Mouse (Mus musculus) lung, adult 2 months (tissue): Measurements from ENCODE around the gene Mfap3l. TPM values are rescaled to one million over a fixed set of nuclear protein-coding genes. Genes with fewer than 3 reads are reported as not detected.

Source experiments
- DNase-seq: peaks from one replicate; pipeline ENCODE4 v3.0.0; 2022
- H3K4me1 ChIP-seq: fragments of 200-500 bp; 2 replicates; pipeline ENCODE4 v1.6.1; 2011; ENCODE audit warnings: low read length; ENCODE audit not compliant: control insufficient read depth, insufficient read depth
- H3K4me3 ChIP-seq: fragments of 200-500 bp; replicated peaks from 2 replicates; pipeline ENCODE3; 2011; ENCODE audit warnings: low read depth, mild to moderate bottlenecking, control low read depth, low read length; ENCODE audit errors: extremely low read depth
- CTCF ChIP-seq: fragments of 200-500 bp; IDR thresholded peaks from 2 replicates; pipeline ENCODE4 v1.5.1; 2011; ENCODE audit warnings: mild to moderate bottlenecking, low read length, control low read depth; ENCODE audit not compliant: insufficient read depth
- POLR2A ChIP-seq: fragments of 200-500 bp; IDR thresholded peaks from 2 replicates; pipeline ENCODE4 v1.6.1; 2011; ENCODE audit warnings: low read depth, mild to moderate bottlenecking, control low read depth, low read length, borderline replicate concordance; ENCODE audit errors: extremely low read depth
- WGBS: fragments of 180-500 bp; shearing (Covaris S2); methylation state at CpG from one replicate; pipeline ENCODE4 v1.1.7; 2018; 5-methylcytosine and 5-hydroxymethylcytosine counted together
- polyA plus RNA-seq: library from polyadenylated mRNA; depleted of rRNA; stranded (reverse); fragments of >200 nt; gene quantifications from 2 replicates; pipeline ENCODE4 v1.2.3, GENCODE M21; 2012; rRNA removed

Mfap3l gene
- polyA plus RNA-seq, 1 experiment, result 10.7 TPM

GRCm38 (mm10) chr8:60678590-60678989 lies 46.0 kb downstream of the Mfap3l start:
- WGBS, result 80% methylated on average over 6 of the region's 6 CpGs
- Histone ChIP-seq H3K4me1 (no peaks in the 10 kb centered on the region), H3K4me3 (no peak overlapping the region)
- TF ChIP-seq CTCF (no peak), POLR2A (no peak)
- no peak for DNase-seq

- WGBS, result 76% methylated on average over 4 of the region's 4 CpGs
- H3K4me1 ChIP-seq, result no peaks in the 10 kb centered on the region
- DNase-seq, result no peak
- H3K4me3 ChIP-seq, result no peak overlapping the region
- TF ChIP-seq CTCF, result no peak
- TF ChIP-seq POLR2A, result no peak
Measured at GRCm38 (mm10) chr8:60681811-60682210, 49.2 kb downstream of the Mfap3l start.

GRCm38 (mm10) chr8:60682340-60682739 lies 49.7 kb downstream of the Mfap3l start:
- 93% methylated on average over 2 of the region's 2 CpGs for WGBS
- Histone ChIP-seq H3K4me1 (no peaks in the 10 kb centered on the region), H3K4me3 (no peak overlapping the region)
- no peak for TF ChIP-seq POLR2A
- no peak for TF ChIP-seq CTCF
- DNase-seq, result no peak

- no peaks in the 10 kb centered on the region for H3K4me1 ChIP-seq
- 92% methylated on average over 8 of the region's 8 CpGs for WGBS
- no peak for DNase-seq
- no peak for TF ChIP-seq POLR2A
- no peak for TF ChIP-seq CTCF
- H3K4me3 ChIP-seq, result no peak overlapping the region
Measured at GRCm38 (mm10) chr8:60711516-60712086, 79.0 kb downstream of the Mfap3l start.

- 79% methylated on average over 3 of the region's 3 CpGs for WGBS
- no peaks in the 10 kb centered on the region for H3K4me1 ChIP-seq
- no peak overlapping the region for H3K4me3 ChIP-seq
- no peak for DNase-seq
- no peak for TF ChIP-seq POLR2A
- no peak for TF ChIP-seq CTCF
Measured at GRCm38 (mm10) chr8:60714724-60715123, 82.1 kb downstream of the Mfap3l start.

GRCm38 (mm10) chr8:60718692-60719091 lies 86.1 kb downstream of the Mfap3l start:
- WGBS, result 72% methylated on average over 3 of the region's 3 CpGs
- no peak for DNase-seq
- H3K4me1 ChIP-seq, result no peaks in the 10 kb centered on the region
- H3K4me3 ChIP-seq, result no peak overlapping the region
- TF ChIP-seq CTCF (no peak), POLR2A (no peak)

Other genes with a start within 250 kb of the Mfap3l start
- gene Gm10283, start 129.6 kb upstream of the Mfap3l start, polyA plus RNA-seq, result not detected in 2 replicates
- gene Aadat, start 126.9 kb upstream of the Mfap3l start, polyA plus RNA-seq, result 0.52 TPM in 1 of 2 replicates, not detected in the other